Mouse (Mus musculus) urinary bladder, postnatal 4 days (tissue): ENCODE results near the gene Anapc2.

Experiments used
- DNase-seq, 2 experiments: peaks; one replicate each; pipeline ENCODE4 v3.0.0; 2021 to 2022; ENCODE audit warnings: low spot score in 2 of 2

Anapc2 gene

DNA sequence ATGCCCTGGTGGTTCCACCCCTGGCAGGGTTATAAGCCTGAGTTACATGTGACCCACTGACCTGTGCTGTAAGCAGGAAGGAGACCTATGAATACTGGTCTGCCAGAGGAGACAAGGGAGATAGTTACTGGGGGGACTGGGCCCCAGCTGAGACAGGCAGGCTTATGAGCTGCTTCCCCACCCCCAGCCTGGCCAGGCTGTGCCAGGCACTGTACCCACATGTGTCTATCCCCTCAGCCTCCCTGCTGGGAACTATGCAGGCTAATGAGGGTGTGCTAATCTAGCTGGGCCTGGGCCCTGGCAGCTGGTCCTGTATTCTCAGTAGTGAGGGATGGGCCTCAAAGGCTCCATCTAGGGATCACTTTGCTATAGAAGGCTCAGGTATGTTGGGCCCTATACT, 5.0 kb upstream of the Anapc2 start:
- no peak for DNase-seq

GRCm38 (mm10) chr2:25267746-25268309, 4.5 kb upstream of the Anapc2 start:
- DNase-seq = no peak

GRCm38 (mm10) chr2:25272515-25272914, 237 bp downstream of the Anapc2 start:
- no peak for DNase-seq

GRCm38 (mm10) chr2:25273010-25273409, 732 bp downstream of the Anapc2 start:
- DNase-seq = no peak

DNA sequence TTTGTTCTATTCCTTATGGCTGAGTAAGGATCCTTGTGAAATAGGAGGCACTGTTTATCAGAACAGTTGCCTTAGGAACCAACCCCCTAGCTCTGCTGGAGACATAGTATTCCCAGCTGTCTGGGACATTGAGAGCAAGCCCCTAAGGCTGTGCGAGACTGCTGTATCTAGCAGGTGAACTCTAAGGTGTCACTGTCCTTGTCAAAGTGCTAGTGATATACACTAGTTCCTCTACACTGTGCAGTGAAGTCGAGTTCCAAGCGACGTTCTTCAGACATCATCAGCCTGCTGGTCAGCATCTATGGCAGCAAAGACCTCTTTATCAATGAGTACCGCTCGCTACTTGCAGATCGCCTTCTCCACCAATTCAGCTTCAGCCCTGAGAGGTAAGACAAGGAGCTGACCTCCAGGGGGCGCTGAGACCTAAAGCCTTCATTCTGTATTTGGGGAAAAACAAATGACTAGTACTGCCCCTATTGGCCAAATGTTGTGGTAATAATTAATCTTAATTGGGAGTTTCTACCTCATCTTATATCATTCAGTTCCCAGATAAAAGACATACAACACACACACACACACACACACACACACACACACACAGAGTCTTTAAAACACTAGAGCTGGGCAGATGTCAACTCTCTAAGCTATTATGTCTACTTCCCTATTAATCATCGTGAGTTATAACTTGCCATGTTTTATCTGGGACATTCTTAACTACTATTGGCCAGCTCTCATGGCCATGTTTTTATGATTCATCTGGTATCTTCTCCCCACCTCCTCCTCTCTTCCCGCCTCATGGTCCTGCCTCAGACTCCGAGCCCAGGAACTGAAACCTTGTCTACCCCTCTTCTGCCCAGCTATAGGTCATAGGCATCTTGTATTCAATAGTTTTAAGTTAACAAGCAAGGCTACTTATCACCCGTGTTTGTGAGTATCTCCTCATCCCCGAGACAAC, 6.9 kb downstream of the Anapc2 start:
- DNase-seq = peak; percentile 66 to 86

DNA sequence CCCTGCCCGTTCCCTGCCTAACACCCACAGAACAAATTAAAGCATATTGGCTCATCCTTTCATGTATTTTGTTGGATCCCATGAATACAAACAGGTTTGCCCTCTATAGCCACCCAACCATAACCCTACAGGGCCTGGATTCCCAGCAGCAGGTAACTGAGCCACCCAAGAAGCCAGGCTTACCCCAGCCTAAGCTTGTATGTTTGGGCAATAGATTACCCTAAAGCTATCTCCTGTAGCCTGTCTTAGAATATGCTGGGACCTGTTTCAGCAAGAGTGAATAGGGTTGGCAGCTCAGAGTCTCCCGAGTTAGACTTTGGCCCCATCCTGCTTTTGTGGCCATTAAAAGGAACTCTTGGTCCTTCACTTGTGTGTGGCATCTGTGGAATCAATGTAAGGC, 13.3 kb downstream of the Anapc2 start:
- DNase-seq = no peak

DNA sequence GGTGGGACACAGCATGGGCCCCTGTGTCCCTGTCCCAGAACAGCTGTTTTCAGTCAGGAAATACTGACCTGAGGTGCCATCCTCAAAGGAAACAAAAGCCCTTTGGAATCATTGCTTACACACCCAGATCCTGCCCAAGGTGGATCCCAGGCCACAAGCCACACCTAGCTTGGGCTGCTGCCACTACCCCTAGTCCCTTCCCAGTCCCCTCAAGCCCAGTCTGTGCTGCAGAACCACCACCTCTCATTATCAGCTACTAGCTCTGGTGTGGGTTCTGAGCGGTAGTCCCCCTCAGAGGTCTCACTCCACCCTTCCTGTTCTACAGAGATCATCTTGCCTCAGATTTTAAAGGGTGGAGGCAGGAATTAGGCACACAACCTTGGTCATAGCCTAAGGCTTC, 14.0 kb downstream of the Anapc2 start:
- DNase-seq = no peak

DNA sequence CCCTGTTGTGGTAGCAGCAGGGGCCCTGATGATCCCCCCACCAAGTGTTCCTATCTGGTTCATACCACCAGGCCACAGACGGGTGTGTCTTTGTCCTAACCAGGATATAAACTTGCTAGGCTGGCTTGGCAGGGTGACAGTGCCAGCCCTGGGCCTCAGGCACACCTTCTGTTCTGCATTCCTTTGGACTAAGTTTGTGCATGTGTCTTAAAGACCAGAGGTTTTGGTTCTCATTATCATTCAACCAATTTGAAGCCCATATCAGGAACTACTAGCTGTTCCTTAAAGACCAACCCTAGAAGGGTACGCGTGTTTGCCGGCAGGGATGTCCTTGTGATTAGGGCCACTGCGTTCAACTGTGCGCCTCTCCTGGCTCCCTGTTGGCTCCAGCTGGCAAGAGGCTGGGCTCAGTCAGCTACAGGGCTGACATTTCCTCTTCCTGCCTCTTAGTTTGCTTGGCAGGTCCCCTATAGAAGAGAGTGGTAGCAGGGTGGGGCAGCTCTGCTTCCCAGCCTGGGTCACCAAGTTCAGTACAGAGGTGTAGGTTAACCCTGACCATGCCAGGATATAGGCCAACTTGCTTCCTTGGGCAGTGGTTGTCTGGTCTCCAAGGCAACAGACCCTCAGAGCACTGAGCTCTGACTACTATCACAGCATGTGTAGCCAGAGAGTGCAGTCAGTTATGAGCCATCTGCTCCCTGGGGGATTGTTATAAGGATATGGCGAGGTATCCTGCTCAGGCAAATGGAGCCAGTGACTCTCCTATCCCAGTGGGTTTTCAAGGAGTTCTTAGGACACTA, 14.8 kb downstream of the Anapc2 start:
- DNase-seq = no peak

DNA sequence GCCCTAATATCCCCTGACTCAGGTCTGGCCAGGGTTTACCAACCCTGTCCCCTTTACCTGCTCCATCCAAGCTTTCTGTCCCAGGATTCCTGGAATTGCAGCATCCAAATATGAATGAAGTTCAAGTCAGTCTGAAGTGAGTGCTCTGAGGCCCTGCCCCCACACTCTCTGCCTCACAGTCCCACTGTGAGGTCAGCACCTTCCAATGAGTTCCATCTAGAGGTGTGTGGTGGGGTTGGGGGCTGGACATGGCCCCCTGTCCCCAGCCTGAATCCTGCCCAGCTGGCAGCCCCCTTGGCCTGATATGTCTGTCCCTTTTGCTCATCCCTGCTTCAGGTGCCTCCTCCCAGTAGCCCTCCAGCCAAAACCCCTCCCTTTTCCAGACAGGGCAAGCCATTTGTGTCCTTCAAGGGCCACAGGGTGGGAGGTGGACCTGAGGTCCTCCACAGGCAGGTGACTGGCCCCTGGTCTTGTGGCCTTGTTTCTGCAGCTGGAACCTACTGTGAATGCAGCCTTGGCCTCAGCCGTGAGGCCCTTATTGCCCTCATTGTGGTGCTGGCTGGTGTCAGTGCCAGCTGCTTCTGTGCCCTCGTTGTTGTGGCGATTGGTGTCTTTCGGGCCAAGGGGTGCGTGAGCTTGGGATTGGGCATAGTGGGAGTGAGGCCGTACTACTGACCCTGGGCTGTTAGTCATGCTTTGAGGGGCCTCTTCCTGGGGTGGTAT, 15.8 kb downstream of the Anapc2 start, which contains the start of gene Tmem210:
Gene Tmem210 (plus strand): TSS at position 219 of the 723 bp plus-strand sequence.
- DNase-seq = no peak

DNA sequence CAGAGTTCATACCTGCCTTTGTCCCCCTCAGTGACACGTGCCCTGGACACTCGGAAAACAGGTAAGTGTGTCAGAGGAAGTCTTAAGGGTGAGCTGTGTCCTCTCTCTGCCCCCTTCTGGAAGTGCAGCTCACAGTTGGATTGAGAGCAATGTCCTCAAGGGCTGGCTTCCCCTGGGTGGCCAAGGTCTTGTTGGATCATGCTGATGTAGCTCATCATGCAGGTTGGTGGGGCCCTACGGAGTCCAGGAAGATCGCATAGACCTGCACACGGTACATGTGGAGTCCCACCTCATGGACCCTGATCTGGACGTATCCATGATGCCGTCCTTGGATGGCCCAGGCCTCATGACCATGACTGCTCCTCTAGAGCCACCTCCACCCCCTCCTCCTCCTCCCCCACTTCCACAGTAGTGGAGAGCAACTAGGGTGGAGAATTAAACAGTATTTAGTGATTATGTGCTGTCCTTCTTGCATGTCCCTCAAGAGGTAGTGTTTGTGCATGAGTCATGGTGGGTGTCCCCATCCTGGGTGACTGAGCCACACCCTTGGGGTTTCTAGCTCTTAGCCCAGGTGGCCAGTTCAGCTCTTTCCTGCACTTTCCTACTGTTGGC, 16.6 kb downstream of the Anapc2 start:
- DNase-seq = no peak

GRCm38 (mm10) chr2:25289651-25290050, 17.4 kb downstream of the Anapc2 start, which contains the start of gene Lrrc26:
Lrrc26 (plus strand) TSS chr2:25289915.
- DNase-seq = no peak

DNA sequence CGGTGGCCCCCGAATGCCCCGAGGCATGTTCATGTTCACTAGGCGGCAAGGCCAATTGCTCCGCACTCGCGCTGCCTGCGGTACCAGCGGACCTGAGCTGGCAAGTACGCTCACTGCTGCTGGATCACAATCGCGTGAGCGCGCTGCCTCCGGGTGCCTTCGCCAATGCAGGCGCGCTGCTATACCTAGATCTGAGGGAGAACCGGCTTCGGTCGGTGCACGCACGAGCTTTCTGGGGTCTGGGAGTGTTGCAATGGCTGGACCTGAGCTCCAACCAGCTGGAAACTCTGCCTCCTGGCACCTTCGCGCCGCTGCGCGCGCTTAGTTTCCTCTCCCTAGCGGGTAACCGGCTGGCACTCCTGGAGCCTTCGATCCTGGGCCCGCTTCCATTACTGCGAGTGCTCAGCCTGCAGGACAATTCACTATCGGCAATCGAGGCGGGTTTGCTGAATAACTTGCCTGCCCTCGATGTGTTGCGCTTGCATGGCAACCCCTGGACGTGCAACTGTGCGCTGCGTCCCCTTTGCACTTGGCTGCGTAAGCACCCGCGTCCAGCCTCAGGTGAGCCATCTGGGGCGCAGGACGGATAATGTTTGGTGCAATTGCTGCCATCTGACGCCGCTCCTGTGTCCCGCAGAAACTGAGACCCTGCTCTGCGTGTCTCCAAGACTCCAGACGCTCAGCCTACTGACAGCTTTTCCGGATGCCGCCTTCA, 18.0 kb downstream of the Anapc2 start:
- no peak for DNase-seq

GRCm38 (mm10) chr2:25290816-25291130, 18.5 kb downstream of the Anapc2 start:
- no peak for DNase-seq

DNA sequence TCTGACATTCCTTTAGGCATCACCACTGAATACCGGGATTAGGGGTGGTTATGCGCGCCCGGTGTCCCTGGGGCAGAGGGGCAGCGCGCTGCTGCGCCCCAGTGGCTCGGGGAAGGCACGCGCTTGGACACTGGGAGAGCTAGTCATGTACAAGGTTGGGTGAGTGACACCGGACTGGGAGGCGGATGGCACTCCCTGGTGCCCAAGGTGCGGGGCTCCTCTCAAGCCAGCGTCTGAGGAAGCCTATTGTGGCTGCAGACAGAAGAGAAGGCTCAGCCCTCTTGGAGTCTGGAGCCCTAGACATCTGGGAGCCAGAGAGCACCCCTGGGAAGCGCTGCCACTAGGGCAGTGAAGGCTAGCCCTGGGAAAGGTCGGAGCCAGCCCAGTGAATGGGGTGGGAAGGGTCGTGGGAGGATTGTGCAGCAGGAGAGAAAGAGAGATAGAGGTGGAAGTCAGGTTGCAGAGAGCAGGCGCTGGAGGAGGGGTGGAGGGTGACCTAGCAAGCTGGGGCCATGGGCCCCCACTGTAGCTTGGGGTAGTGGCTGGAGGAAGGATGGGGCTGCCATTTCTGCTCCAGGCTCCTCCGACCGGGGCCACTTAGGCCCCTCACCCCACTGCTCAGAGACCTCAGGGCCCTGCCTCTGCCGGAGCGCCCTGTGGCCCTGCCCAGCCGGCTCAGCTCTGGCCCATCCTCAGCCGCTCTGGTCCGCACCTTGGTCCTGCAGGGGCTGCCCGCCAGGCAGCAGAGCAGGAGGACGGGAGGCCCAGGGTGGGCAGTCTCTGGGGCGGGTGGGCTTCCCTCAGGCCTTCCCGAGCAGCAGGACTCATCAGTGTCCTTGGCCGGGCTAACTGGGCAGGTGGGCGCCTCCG, 19.1 kb downstream of the Anapc2 start:
- DNase-seq = no peak

DNA sequence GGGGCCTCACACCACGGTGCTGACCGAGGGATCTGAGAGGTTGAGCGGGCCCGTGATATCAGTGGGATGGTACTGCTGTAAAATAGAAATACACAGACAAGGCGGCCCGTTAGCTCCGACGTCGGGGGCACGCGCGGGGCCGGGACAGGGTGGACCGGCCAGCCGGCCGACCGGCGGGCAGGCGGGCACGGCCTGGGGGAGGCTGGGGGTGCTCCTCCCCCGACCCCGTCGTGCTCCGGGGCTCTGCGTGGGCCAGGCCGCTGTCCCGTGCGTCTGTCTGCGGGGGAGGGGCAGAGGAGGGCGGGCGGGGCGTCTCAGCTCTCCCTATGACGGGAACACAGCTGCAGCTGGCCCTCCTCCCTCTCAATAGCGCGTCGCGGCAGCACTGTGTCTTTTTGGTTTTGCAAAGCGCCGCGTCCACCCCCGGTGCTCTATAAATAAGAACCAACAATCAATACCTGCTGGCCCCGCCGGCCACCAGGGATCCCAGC, 19.8 kb downstream of the Anapc2 start:
- DNase-seq = no peak

- peak in 1 of 2 experiments; percentile 86 for DNase-seq
Observed at GRCm38 (mm10) chr2:25292856-25293255, 20.6 kb downstream of the Anapc2 start.

DNA sequence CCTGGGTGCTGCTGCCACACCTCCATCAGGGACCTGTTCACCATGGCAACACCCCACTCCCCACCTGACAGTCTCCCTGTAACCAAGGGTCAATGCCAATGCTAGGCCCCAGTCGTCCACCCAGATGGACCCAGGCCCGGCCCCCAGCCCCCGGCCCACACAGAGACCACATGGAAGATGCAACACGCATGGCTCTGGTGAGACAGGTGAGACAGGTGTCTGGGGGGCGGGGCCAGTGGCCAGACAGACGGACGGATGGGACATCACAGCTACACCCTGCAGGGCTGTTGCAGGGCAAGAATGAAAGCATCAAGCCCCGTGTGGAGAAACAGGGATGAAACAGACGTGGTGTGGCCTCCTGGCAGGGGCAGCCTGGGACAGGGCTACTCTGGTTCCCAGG, 21.4 kb downstream of the Anapc2 start:
- DNase-seq = no peak

DNA sequence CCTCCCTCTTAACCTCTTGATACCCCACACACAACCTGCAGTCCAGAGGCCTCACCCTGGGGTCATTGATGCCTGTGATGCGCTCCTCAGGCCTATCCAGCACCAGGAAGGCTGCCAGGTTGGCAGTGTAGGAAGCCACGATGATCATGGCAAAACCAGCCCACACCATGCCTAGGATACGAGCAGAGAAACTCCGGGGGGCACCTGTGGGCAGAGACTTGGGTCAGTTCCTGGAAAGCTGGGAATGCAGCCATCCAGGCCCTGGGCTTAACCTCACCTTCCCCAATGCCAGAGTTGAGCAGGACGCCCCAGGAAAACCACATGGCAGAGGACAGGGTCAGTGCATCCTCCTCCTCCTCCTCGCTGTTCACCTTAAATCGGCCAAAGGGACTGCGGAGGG, 24.8 kb downstream of the Anapc2 start:
- no peak for DNase-seq

DNA sequence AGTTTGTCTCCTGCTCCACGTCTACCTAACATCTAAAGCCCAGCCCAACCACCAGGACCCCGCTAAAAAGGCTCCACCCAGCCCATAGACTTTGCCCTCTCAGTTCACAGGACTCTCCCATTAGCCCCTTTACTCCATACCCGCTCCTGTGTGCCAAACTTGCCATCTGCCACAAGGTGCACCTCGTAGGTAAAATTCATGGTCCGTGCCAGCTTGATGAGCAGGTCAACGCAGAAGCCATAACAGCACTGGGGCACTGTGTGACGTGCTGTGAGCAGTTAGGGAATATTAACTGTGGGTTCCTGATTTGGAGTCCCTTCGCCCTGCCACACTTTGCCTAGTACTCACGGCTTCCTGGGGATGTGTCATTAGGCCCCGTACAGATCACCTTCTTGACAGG, 25.8 kb downstream of the Anapc2 start:
- DNase-seq = no peak

- DNase-seq = no peak
Observed at GRCm38 (mm10) chr2:25303452-25303851, 31.2 kb downstream of the Anapc2 start.
